Mouse (Mus musculus) spleen, embryonic (tissue): ENCODE measurements around the gene Narfl.

Experiments used
- CTCF ChIA-PET: fragments of 350-600 bp; sonication (Branson Sonifier 250); formaldehyde crosslinking; loops from one replicate; lab custom pipeline; 2022; lab: Charles Lee

Gene Narfl

GRCm38 (mm10) chr17:25828712-25829557 lies 55.4 kb downstream of the Narfl start, which contains the start of gene Jmjd8:
TSS of gene Jmjd8 (plus strand) at chr17:25828867.
- CTCF ChIA-PET = interaction anchor here (0.7 kb wide), 1 partner anchor 21 kb away, joined by 3 read pairs; no protein-coding TSS in a partner anchor

- CTCF ChIA-PET = no interaction called here
These were observed 56.0 kb downstream of the Narfl start for GRCm38 (mm10) chr17:25829558-25830017.

- CTCF ChIA-PET = no interaction called here
These were observed 56.7 kb downstream of the Narfl start for GRCm38 (mm10) chr17:25830200-25830753.

- CTCF ChIA-PET = interaction anchor here (0.7 kb wide), 1 partner anchor 210 kb away, joined by 5 read pairs; no protein-coding TSS in a partner anchor
These were observed 57.3 kb downstream of the Narfl start for GRCm38 (mm10) chr17:25830806-25831431.

- CTCF ChIA-PET = no interaction called here
These were observed 58.1 kb downstream of the Narfl start for GRCm38 (mm10) chr17:25831451-25832281.

- CTCF ChIA-PET = interaction anchor here (0.6 to 1.4 kb wide), 4 partner anchors 15 to 29 kb away, joined by 3 to 4 read pairs (median 3); no protein-coding TSS in a partner anchor
These were observed 59.1 kb downstream of the Narfl start for GRCm38 (mm10) chr17:25832436-25833290.
